Mouse (Mus musculus) kidney, adult 2 months (tissue): ENCODE data around the gene Rbm48.

ENCODE experiments used
- CTCF ChIP-seq: fragments of 200-500 bp; conservative IDR thresholded peaks from 2 replicates; pipeline ENCODE4 v1.5.1; 2011; ENCODE audit warnings: low read depth, mild to moderate bottlenecking, control low read depth, low read length, moderate library complexity, mixed read lengths; ENCODE audit not compliant: insufficient read depth, insufficient read length
- POLR2A ChIP-seq: fragments of 200-500 bp; IDR thresholded peaks from one replicate; pipeline ENCODE4 v1.6.1; 2011; ENCODE audit warnings: low read depth, low read length, control low read depth

DNA sequence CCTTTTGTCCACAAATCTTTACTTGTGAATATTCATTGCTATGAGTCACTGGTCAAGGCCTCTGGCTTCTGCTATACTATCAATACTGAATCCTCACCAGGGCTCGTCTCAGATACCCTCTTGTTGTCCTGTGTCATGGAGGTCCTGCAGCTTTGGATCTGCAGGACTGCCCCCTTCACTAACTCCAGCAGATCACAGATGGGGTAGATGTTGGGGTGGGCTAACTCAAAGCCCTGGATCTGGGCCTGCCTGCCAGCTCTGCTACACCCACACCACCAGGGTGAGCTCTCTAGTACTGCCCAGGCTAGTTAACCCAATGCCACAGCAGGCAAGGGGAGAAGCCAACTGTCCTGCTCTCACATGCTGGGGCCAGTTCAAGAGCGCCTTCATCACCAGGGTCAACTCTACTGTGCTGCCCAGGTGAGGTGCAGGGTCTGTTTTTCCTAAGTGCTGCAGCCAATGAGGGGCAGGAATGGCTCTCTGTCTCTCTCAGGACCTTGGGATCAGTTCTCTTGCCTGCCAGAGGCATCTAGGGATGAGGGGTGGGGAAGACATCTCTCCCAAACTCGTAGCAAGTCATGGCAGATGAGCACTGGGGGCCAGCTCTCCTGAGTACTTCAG, 59.7 kb downstream of the Rbm48 start:
- TF ChIP-seq POLR2A, result no peak
- no peak for TF ChIP-seq CTCF
